Mouse (Mus musculus) CH12.LX (cell line): ENCODE measurements around the gene Polr2a. TPM values are rescaled to one million over a fixed set of nuclear protein-coding genes. Genes with fewer than 3 reads are reported as not detected.

Experiments used
- DNase-seq: peaks from one replicate; pipeline ENCODE4 v3.0.0-alpha.2; 2013; ENCODE audit errors: extremely low read depth
- H3K27ac ChIP-seq: 2 replicates; pipeline ENCODE4 v1.5.1; 2012; ENCODE audit warnings: low read depth, mild to moderate bottlenecking, control low read depth, moderate library complexity; ENCODE audit not compliant: insufficient read depth
- H3K27me3 ChIP-seq: replicated peaks from 2 replicates; pipeline ENCODE3; 2012; ENCODE audit warnings: inconsistent platforms
- H3K36me3 ChIP-seq, 2 experiments: replicated peaks in 1 of 2; 2 replicates each; pipeline versions ENCODE3 to v1.6.1; 2012; ENCODE audit warnings: inconsistent platforms in 1 of 2, low read length in 1 of 2, mild to moderate bottlenecking in 1 of 2, mixed read lengths in 1 of 2, moderate library complexity in 1 of 2; ENCODE audit not compliant: control insufficient read depth in 1 of 2, insufficient read depth in 1 of 2
- H3K4me1 ChIP-seq, 2 experiments: 2 replicates each; pipeline ENCODE4 v1.6.1; 2012; ENCODE audit warnings: inconsistent platforms in 1 of 2, moderate library complexity in 1 of 2; ENCODE audit not compliant: insufficient read depth in 2 of 2, control insufficient read depth in 1 of 2
- H3K4me2 ChIP-seq: 2 replicates; pipeline ENCODE4 v1.6.1; 2012; ENCODE audit warnings: low read depth, mild to moderate bottlenecking, control low read depth; ENCODE audit not compliant: poor library complexity, insufficient read depth, severe bottlenecking
- H3K4me3 ChIP-seq, 3 experiments: fragments of 150-350 bp in 1 of 3; sonication (generic) in 1 of 3; replicated peaks in 1 of 3; 2 replicates each; pipeline versions ENCODE3 to v1.5.1; 2011 to 2012; ENCODE audit warnings: low read depth in 2 of 3, low read length in 2 of 3, mild to moderate bottlenecking in 2 of 3, moderate library complexity in 2 of 3, control low read depth in 1 of 3, improper control_type of control experiment in 1 of 3, inconsistent platforms in 1 of 3, mixed read lengths in 1 of 3; ENCODE audit not compliant: poor library complexity in 1 of 3
- H3K79me2 ChIP-seq: replicated peaks from 2 replicates; pipeline ENCODE4 v1.6.1; 2012; ENCODE audit warnings: mild to moderate bottlenecking, moderate library complexity; ENCODE audit not compliant: control insufficient read depth, poor library complexity, insufficient read depth, severe bottlenecking; ENCODE audit errors: extremely low read depth
- H3K9ac ChIP-seq: 2 replicates; pipeline ENCODE4 v1.6.1; 2012; ENCODE audit warnings: low read depth, mild to moderate bottlenecking, control low read depth, moderate library complexity; ENCODE audit not compliant: insufficient read depth
- H3K9me3 ChIP-seq: replicated peaks from 2 replicates; pipeline ENCODE3; 2012; ENCODE audit warnings: low read length, inconsistent platforms, mixed read lengths
- BHLHE40 ChIP-seq: IDR thresholded peaks from 2 replicates; pipeline ENCODE4 v1.6.1; 2011; ENCODE audit warnings: mild to moderate bottlenecking, low read depth, low read length, improper control_type of control experiment
- CHD2 ChIP-seq: IDR thresholded peaks from 2 replicates; pipeline ENCODE4 v1.6.1; 2011; ENCODE audit warnings: low read length, improper control_type of control experiment
- CTCF ChIP-seq, 2 experiments: IDR thresholded peaks in 1 of 2; conservative IDR thresholded peaks in 1 of 2; 2 replicates each; pipeline ENCODE4 v1.5.1; 2011 to 2012; ENCODE audit warnings: low read depth in 2 of 2, low read length in 2 of 2, improper control_type of control experiment in 1 of 2, inconsistent platforms in 1 of 2, mild to moderate bottlenecking in 1 of 2, moderate library complexity in 1 of 2
- E2F4 ChIP-seq: IDR thresholded peaks from 2 replicates; pipeline ENCODE4 v1.6.1; 2011; ENCODE audit warnings: low read depth, low read length, improper control_type of control experiment; ENCODE audit not compliant: insufficient replicate concordance
- EP300 ChIP-seq: IDR thresholded peaks from 2 replicates; pipeline ENCODE4 v1.6.1; 2011; ENCODE audit warnings: low read length, improper control_type of control experiment
- GABPA ChIP-seq: IDR thresholded peaks from 2 replicates; pipeline ENCODE4 v1.6.1; 2012; ENCODE audit warnings: low read depth, low read length, improper control_type of control experiment, inconsistent platforms; ENCODE audit not compliant: insufficient replicate concordance
- HCFC1 ChIP-seq: IDR thresholded peaks from 2 replicates; pipeline ENCODE4 v1.6.1; 2012; ENCODE audit warnings: low read depth, mild to moderate bottlenecking, inconsistent platforms, low read length, improper control_type of control experiment
- IRF4 ChIP-seq: IDR thresholded peaks from 2 replicates; pipeline ENCODE4 v1.6.1; 2014; ENCODE audit warnings: low read depth, mild to moderate bottlenecking, inconsistent platforms, low read length, improper control_type of control experiment
- JUN ChIP-seq: IDR thresholded peaks from 2 replicates; pipeline ENCODE4 v1.6.1; 2011; ENCODE audit warnings: low read depth, mild to moderate bottlenecking, low read length, improper control_type of control experiment, moderate library complexity; ENCODE audit not compliant: insufficient read depth
- JUND ChIP-seq: conservative IDR thresholded peaks from 2 replicates; pipeline ENCODE4 v1.6.1; 2011; ENCODE audit warnings: low read depth, low read length, improper control_type of control experiment
- KAT2A ChIP-seq: IDR thresholded peaks from 2 replicates; pipeline ENCODE4 v1.6.1; 2012; ENCODE audit warnings: low read length, improper control_type of control experiment, inconsistent platforms; ENCODE audit not compliant: insufficient replicate concordance
- MAFK ChIP-seq: IDR thresholded peaks from 2 replicates; pipeline ENCODE4 v1.6.1; 2011; ENCODE audit warnings: low read length, improper control_type of control experiment; ENCODE audit not compliant: insufficient replicate concordance
- MEF2A ChIP-seq: IDR thresholded peaks from 2 replicates; pipeline ENCODE4 v1.6.1; 2014; ENCODE audit warnings: low read depth, mild to moderate bottlenecking, inconsistent platforms, low read length, improper control_type of control experiment, borderline replicate concordance
- MYC ChIP-seq: IDR thresholded peaks from 2 replicates; pipeline ENCODE4 v1.6.1; 2011; ENCODE audit warnings: low read depth, mild to moderate bottlenecking, improper control_type of control experiment, low read length
- NELFE ChIP-seq: IDR thresholded peaks from 2 replicates; pipeline ENCODE4 v1.6.1; 2011; ENCODE audit warnings: low read depth, low read length, improper control_type of control experiment
- PAX5 ChIP-seq: IDR thresholded peaks from 2 replicates; pipeline ENCODE4 v1.6.1; 2012; ENCODE audit warnings: low read length, inconsistent platforms, mixed read lengths
- POLR2AphosphoS2 ChIP-seq: IDR thresholded peaks from 2 replicates; pipeline ENCODE4 v1.6.1; 2011; ENCODE audit warnings: low read depth, low read length, improper control_type of control experiment
- RAD21 ChIP-seq: IDR thresholded peaks from 2 replicates; pipeline ENCODE4 v1.6.1; 2011; ENCODE audit warnings: low read depth, mild to moderate bottlenecking, low read length, improper control_type of control experiment, moderate library complexity
- RCOR1 ChIP-seq: conservative IDR thresholded peaks from 2 replicates; pipeline ENCODE4 v1.6.1; 2012; ENCODE audit warnings: low read depth, mild to moderate bottlenecking, inconsistent platforms, low read length, improper control_type of control experiment
- SIN3A ChIP-seq: IDR thresholded peaks from 2 replicates; pipeline ENCODE4 v1.6.1; 2012; ENCODE audit warnings: low read length, improper control_type of control experiment, inconsistent platforms
- SMC3 ChIP-seq: IDR thresholded peaks from 2 replicates; pipeline ENCODE4 v1.6.1; 2011; ENCODE audit warnings: low read depth, low read length, improper control_type of control experiment
- UBTF ChIP-seq: IDR thresholded peaks from 2 replicates; pipeline ENCODE4 v1.6.1; 2012; ENCODE audit warnings: low read depth, mild to moderate bottlenecking, inconsistent platforms, low read length, improper control_type of control experiment, moderate library complexity
- USF1 ChIP-seq: IDR thresholded peaks from 2 replicates; pipeline ENCODE4 v1.6.1; 2014; ENCODE audit warnings: low read depth, mild to moderate bottlenecking, inconsistent platforms, low read length, improper control_type of control experiment
- USF2 ChIP-seq: conservative IDR thresholded peaks from 2 replicates; pipeline ENCODE4 v1.6.1; 2011; ENCODE audit warnings: low read depth, low read length, improper control_type of control experiment
- ZC3H11A ChIP-seq: IDR thresholded peaks from 2 replicates; pipeline ENCODE4 v1.6.1; 2012; ENCODE audit warnings: low read depth, mild to moderate bottlenecking, inconsistent platforms, low read length, improper control_type of control experiment
- ZMIZ1 ChIP-seq: IDR thresholded peaks from 2 replicates; pipeline ENCODE4 v1.6.1; 2012; ENCODE audit warnings: low read depth, mild to moderate bottlenecking, inconsistent platforms, low read length, improper control_type of control experiment
- dilution Hi-C: fragments of 300-500 bp; cut with MboI; formaldehyde crosslinking; loops from 2 replicates; pipeline ENCODE4 v1.14.3; 2020; ENCODE audit warnings: low sequenced_read_pairs; ENCODE audit not compliant: extremely low pct_unique_long_range_greater_than_20kb, extremely low pct_ligation_motif_present
- in situ Hi-C: fragments of 300-500 bp; cut with MboI; formaldehyde crosslinking; loops from 3 replicates; pipeline ENCODE4 v1.14.3; 2019; ENCODE audit warnings: low sequenced_read_pairs, low pct_ligation_motif_present, low pct_unique_long_range_greater_than_20kb, mixed read lengths
- polyA plus RNA-seq: library from polyadenylated mRNA; unstranded; fragments of >175 nt; gene quantifications from 2 replicates; pipeline ENCODE4 v1.2.1, GENCODE M21; 2012; ENCODE audit warnings: low read depth; ENCODE audit not compliant: insufficient read length
- total RNA-seq, 2 experiments: library from RNA; depleted of rRNA; stranded (reverse); fragments of 300-350 nt in 1 of 2; fragments of >200 nt in 1 of 2; gene quantifications; 2 replicates each; pipeline ENCODE4 v1.2.3; 2012 to 2014

The Polr2a gene
- total and polyA plus RNA-seq, 3 experiments, result 14.8 to 162 (median 45.0) TPM

GRCm38 (mm10) chr11:69695046-69695360, 63.4 kb downstream of the Polr2a start:
- DNase-seq, result no peak
- no peak overlapping the region for H3K27ac ChIP-seq
- no peak overlapping the region for H3K4me2 ChIP-seq
- no peaks in the 10 kb centered on the region for H3K79me2 ChIP-seq
- in situ Hi-C loops, result no loop called here
- peaks cover 1% of the 10 kb centered on the region for H3K27me3 ChIP-seq
- dilution Hi-C loops, result no loop called here
- no peak for TF ChIP-seq PAX5
- no peak for TF ChIP-seq SMC3
- TF ChIP-seq ZMIZ1, result no peak
- TF ChIP-seq USF2, result no peak
- TF ChIP-seq EP300, result no peak
- TF ChIP-seq MYC, result no peak
- no peak for TF ChIP-seq BHLHE40
- no peaks in the 10 kb centered on the region for H3K36me3 ChIP-seq
- no peak overlapping the region for H3K9ac ChIP-seq
- H3K9me3 ChIP-seq, result peaks cover 5% of the 10 kb centered on the region
- no peak overlapping the region for H3K4me3 ChIP-seq
- no peaks in the 10 kb centered on the region for H3K4me1 ChIP-seq

- no peaks in the 10 kb centered on the region for H3K27me3 ChIP-seq
- no peak overlapping the region for H3K9ac ChIP-seq
- H3K79me2 ChIP-seq, result no peaks in the 10 kb centered on the region
- H3K9me3 ChIP-seq, result peaks cover 1% of the 10 kb centered on the region
- TF ChIP-seq MYC (no peak), MAFK (no peak), POLR2AphosphoS2 (no peak), SIN3A (no peak), CHD2 (no peak), UBTF (no peak), NELFE (no peak), CTCF (conservative IDR thresholded peaks at IDR 0.05 in 1 of 2, IDR thresholded peaks at IDR 0.05 in 1 of 2; ENCODE audit: low read depth in 2 of 2, low read length in 2 of 2) (no peak), MEF2A (no peak), EP300 (no peak)
- H3K36me3 ChIP-seq, result no peaks in the 10 kb centered on the region
- in situ Hi-C loops (no loop called here), dilution Hi-C loops (no loop called here)
- no peak for DNase-seq
- H3K4me3 ChIP-seq, result no peak overlapping the region
- no peak overlapping the region for H3K27ac ChIP-seq
- H3K4me2 ChIP-seq, result no peak overlapping the region
- no peaks in the 10 kb centered on the region for H3K4me1 ChIP-seq
Measured at GRCm38 (mm10) chr11:69693421-69693965, 64.9 kb downstream of the Polr2a start.

GRCm38 (mm10) chr11:69692863-69693262, 65.6 kb downstream of the Polr2a start:
- no peaks in the 10 kb centered on the region for H3K27me3 ChIP-seq
- dilution Hi-C loops (no loop called here), in situ Hi-C loops (no loop called here)
- no peak overlapping the region for H3K4me3 ChIP-seq
- H3K79me2 ChIP-seq, result no peaks in the 10 kb centered on the region
- no peak overlapping the region for H3K27ac ChIP-seq
- H3K9ac ChIP-seq, result no peak overlapping the region
- H3K4me2 ChIP-seq, result no peak overlapping the region
- DNase-seq, result no peak
- no peaks in the 10 kb centered on the region for H3K9me3 ChIP-seq
- no peaks in the 10 kb centered on the region for H3K4me1 ChIP-seq
- TF ChIP-seq GABPA (no peak), IRF4 (no peak), ZC3H11A (no peak), CHD2 (no peak), PAX5 (no peak), SMC3 (no peak), KAT2A (no peak), JUN (no peak), BHLHE40 (no peak), USF1 (no peak), RCOR1 (no peak), RAD21 (no peak), E2F4 (no peak), HCFC1 (no peak), JUND (no peak), ZMIZ1 (no peak), UBTF (no peak), MEF2A (no peak)
- no peaks in the 10 kb centered on the region for H3K36me3 ChIP-seq
